Mouse (Mus musculus) natural killer cell, adult 2 months (primary cell): Measurements from ENCODE around the gene Syt12.

Experiments
- DNase-seq, 2 experiments: peaks; one replicate each; pipeline ENCODE4 v3.0.0; 2022; ENCODE audit warnings: low spot score in 2 of 2

Syt12 gene

GRCm38 (mm10) chr19:4477345-4478189 lies at the start of gene Syt12:
Gene Syt12 (minus strand): TSS chr19:4477447.
- DNase-seq = no peak

- no peak for DNase-seq
These were observed 44.3 kb upstream of the Syt12 start for GRCm38 (mm10) chr19:4521426-4522050.

- no peak for DNase-seq
These were observed 40.2 kb upstream of the Syt12 start for GRCm38 (mm10) chr19:4517483-4517882.

GRCm38 (mm10) chr19:4516288-4516687 lies 39.0 kb upstream of the Syt12 start:
- no peak for DNase-seq

GRCm38 (mm10) chr19:4515746-4516145 lies 38.5 kb upstream of the Syt12 start:
- no peak for DNase-seq

- DNase-seq = no peak
These were observed 36.1 kb upstream of the Syt12 start for GRCm38 (mm10) chr19:4513236-4513858.

GRCm38 (mm10) chr19:4511116-4511841 lies 34.0 kb upstream of the Syt12 start:
- DNase-seq = no peak

- peak; percentile 99 for DNase-seq
These were observed 33.0 kb upstream of the Syt12 start, which contains the start of gene Pcx for GRCm38 (mm10) chr19:4509986-4510963. Gene Pcx (plus strand): TSS chr19:4510472.

- no peak for DNase-seq
These were observed 30.5 kb upstream of the Syt12 start for GRCm38 (mm10) chr19:4507746-4508145.

- DNase-seq = no peak
These were observed 27.6 kb upstream of the Syt12 start for GRCm38 (mm10) chr19:4504830-4505229.

- no peak for DNase-seq
These were observed 25.5 kb upstream of the Syt12 start for GRCm38 (mm10) chr19:4502701-4503100.

GRCm38 (mm10) chr19:4498062-4498933 lies 21.1 kb upstream of the Syt12 start, which contains the start of gene 2010003K11Rik:
Gene 2010003K11Rik (minus strand): TSS chr19:4498583.
- no peak for DNase-seq

- DNase-seq = peak; percentile 34 to 64
These were observed 20.2 kb upstream of the Syt12 start for GRCm38 (mm10) chr19:4497263-4497973.

- DNase-seq = no peak
These were observed 19.5 kb upstream of the Syt12 start for GRCm38 (mm10) chr19:4496535-4497262.

- DNase-seq = no peak
These were observed 18.6 kb upstream of the Syt12 start for GRCm38 (mm10) chr19:4495814-4496213.

- no peak for DNase-seq
These were observed 17.5 kb upstream of the Syt12 start for GRCm38 (mm10) chr19:4494707-4495106.

- no peak for DNase-seq
These were observed 15.5 kb upstream of the Syt12 start for GRCm38 (mm10) chr19:4492526-4493296.
